Mouse (Mus musculus) thymus, postnatal 14 days (tissue): ENCODE data around the gene Olfr1434.
"Not testable (repeated sequence)": the region's sequence is repeated elsewhere in the genome, so short reads cannot be mapped to it uniquely, and the experiment has no call there.

Experiments used
- DNase-seq: peaks from one replicate; pipeline ENCODE4 v3.0.0; 2021

Gene Olfr1434

GRCm38 (mm10) chr19:12279554-12279953 is at the start of gene Olfr1434:
Gene Olfr1434 (plus strand): TSS chr19:12279854.
- DNase-seq = no peak

DNA sequence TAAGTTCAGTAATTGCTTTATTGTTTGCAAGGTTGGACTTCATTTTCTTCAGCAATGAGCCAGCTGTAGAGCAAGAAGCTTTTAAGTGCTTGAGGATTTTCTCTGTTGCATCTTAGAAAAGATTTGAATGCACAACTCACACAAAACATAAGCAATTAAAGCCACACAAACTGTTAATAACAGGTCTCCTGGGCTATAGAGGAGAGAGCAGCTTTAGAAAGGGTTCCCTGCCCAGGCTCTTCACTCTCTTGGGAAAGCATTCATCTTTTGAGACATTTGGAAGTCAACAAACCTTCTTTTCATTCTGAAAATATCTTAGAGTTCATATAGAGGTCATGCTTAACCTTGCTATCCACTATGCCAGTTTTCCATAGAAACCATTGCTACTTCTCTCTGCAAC is 47.2 kb upstream of the Olfr1434 start, which contains the start of gene Olfr1432:
Gene Olfr1432 (minus strand): TSS at position 101 of the 400 bp plus-strand sequence.
- not testable (repeated sequence) for DNase-seq

GRCm38 (mm10) chr19:12241559-12241958 is 38.1 kb upstream of the Olfr1434 start, which contains the start of gene Olfr262:
Gene Olfr262 (minus strand): TSS chr19:12241659.
- no peak for DNase-seq

- DNase-seq = no peak
Measured at GRCm38 (mm10) chr19:12260732-12261131, 18.9 kb upstream of the Olfr1434 start, which contains the start of gene Olfr235. Gene Olfr235 (plus strand): TSS chr19:12261032.

- DNase-seq = no peak
Measured at GRCm38 (mm10) chr19:12292979-12293378, 13.3 kb downstream of the Olfr1434 start.

GRCm38 (mm10) chr19:12299030-12299429 is 19.4 kb downstream of the Olfr1434 start, which contains the start of gene Olfr1436:
Gene Olfr1436 (minus strand): TSS chr19:12299130.
- DNase-seq = not testable (repeated sequence)

GRCm38 (mm10) chr19:12325001-12325400 is 45.3 kb downstream of the Olfr1434 start, which contains the start of gene Olfr1437:
Gene Olfr1437 (minus strand): TSS chr19:12325101.
- no peak for DNase-seq
